Mouse (Mus musculus) gastrocnemius, postnatal 14 days (tissue): ENCODE measurements around the gene Asb16. TPM values are rescaled to one million over a fixed set of nuclear protein-coding genes. Genes with fewer than 3 reads are reported as not detected.

Source experiments
- DNase-seq: peaks from one replicate; pipeline ENCODE4 v3.0.0; 2021; ENCODE audit warnings: mixed read lengths
- intact Hi-C: fragments of 180-260 bp; cut with DNase I; formaldehyde crosslinking; loops from one replicate; pipeline ENCODE4 v1.15.1; 2025; ENCODE audit warnings: low total_unique reads
- long read RNA-seq, 2 experiments: library from polyadenylated mRNA; stranded (forward); transcript quantifications; one replicate each; pipeline ENCODE4 v2.0.0; 2021
- total RNA-seq, 2 experiments: library from RNA; stranded (reverse); gene quantifications; 2 replicates each; pipeline ENCODE4 v1.2.3; 2021

Gene Asb16
- total RNA-seq = 10 to 100 TPM; 58.9 to 61.2 TPM
- long read RNA-seq, experiment 1, partial matches to known transcripts = 14 of 18 reads
- long read RNA-seq, experiment 1, other reads (novel, unspliced or antisense) = 0 of 18 reads
- long read RNA-seq, experiment 2, partial matches to known transcripts = 1 of 8 reads
- long read RNA-seq, experiment 2, other reads (novel, unspliced or antisense) = 4 of 8 reads

- no peak for DNase-seq
These were observed at the start of gene Asb16 for GRCm38 (mm10) chr11:102268520-102269244. Gene Asb16, plus strand, starts transcription at chr11:102268743.

DNA sequence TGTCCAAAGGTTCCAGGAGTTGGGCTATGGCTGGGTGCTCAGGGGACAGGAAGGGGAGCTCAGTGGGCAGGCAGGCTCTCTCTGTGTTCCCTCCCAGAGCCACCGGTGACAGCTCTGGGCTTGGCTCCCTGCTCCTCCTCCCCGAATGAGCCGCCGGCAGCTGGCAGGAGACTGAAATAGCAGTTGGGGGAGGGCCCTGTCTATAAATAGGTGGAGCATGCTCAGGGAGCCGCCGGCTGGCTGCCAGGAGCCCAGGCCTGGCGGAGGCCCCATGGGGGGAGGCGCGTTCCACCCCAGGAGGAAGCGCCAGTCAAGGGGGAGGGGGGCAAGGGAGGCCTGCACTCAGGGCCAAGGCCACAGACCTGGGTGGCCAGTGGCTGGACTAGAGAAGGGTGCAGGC, 49.8 kb upstream of the Asb16 start:
- intact Hi-C loops = no loop called here

More at GRCm38 (mm10) chr11:102268520-102269244, at the start of gene Asb16:
- intact Hi-C loops = loop anchor here (10.0 kb wide), 2 partner anchors 64 to 164 kb away; partner anchors contain the start of genes Ppy and Pyy

DNA sequence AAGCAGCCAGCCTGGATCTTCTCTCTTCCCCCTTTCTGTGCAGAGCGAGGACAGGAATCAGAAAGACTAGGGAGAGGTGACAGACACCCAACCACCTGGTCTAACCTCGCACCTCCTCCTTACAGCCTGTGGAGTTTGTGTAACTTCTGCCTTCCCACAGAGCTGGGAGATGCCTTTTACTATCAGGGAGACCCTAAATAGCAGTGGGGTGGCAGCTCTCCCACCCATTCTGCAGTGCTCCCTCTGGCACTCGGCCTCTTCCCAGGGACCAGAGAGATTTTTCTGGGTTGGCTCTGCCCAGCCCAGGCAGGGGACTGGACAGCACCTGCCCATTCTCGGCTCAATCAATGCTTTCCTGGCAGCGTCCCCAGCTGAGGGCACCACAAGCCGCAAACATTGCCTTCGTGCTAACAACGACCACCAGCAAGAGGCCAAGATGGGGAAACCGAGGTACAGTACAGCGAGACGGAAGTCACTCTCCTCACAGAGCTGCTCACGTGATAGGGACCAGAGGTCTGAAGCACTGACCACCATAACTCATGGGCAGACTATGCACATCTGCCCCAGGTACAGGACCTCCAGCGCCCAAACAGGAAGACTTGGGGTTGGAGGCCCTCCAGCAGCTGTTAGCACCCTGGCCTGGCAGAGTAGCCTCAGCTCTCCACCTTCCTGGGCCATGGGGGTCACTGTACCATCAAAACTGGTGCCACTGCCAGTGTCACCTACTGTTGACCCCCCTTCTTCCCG, 49.1 kb upstream of the Asb16 start:
- DNase-seq = no peak
- intact Hi-C loops = no loop called here

More for the DNA sequence above, 49.8 kb upstream of the Asb16 start:
- peak; percentile 97 for DNase-seq

- intact Hi-C loops = no loop called here
- peak; percentile 76 for DNase-seq
These were observed 48.6 kb upstream of the Asb16 start for GRCm38 (mm10) chr11:102219994-102220346.

DNA sequence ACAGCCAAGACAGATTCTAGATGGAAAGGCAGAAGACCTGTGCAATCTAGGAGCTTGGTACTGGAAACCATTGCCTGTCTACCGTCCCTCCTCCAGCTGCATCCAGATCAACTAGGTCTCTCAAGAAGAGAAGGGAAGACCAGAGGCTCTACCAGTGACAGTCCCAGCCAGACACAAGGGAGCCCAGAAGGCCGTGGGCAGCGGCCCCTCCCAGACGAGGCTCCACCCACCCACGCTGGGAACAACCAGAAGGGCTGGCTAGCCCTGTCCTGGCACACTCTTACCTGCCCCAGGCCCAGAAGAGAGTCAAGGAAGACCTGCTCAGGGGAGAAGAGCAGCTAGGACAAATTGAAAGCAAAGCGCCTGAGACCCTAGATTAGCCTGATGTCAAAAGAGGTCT, 48.1 kb upstream of the Asb16 start:
- no peak for DNase-seq
- intact Hi-C loops = no loop called here

DNA sequence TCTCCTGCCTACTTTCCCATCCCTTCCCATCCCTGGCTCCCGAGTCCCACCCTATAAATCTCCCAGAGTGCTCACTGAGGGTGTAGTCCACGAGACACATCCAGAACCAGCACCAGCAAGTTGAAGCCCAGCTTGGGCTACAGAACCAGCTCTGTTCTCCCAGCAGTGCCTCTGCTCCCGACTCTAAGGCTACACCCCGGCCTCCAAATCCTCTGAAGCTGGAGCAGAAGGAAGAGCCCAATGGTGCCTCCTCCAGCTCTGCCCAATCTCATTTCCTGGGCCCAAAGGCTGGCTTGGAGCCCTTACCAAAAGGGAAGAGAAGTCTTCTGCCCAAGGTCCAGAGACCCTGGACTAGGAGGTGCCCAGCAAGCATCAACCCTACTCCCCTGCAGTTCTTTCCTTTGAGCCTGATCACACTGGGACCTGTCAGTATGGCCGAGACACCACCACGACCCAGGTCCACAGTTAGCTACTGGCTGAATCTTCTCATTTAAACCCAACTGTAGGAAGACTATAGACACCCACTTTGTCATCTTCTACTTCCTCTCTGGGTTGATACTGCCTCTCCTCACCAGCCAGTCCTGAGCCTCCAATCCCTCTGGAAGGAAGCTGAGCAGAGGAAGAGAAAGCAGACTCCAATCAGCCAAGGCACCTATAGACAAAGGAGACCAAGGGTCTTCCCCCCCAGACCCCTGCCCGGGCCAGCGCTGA, 47.1 kb upstream of the Asb16 start:
- intact Hi-C loops = no loop called here

GRCm38 (mm10) chr11:102221954-102222351, 46.6 kb upstream of the Asb16 start:
- intact Hi-C loops = no loop called here
- DNase-seq = no peak

More for the DNA sequence above, 47.1 kb upstream of the Asb16 start:
- DNase-seq = no peak

- intact Hi-C loops = no loop called here
- DNase-seq = no peak
These were observed 45.4 kb upstream of the Asb16 start for GRCm38 (mm10) chr11:102223166-102223565.

GRCm38 (mm10) chr11:102224686-102225085, 43.9 kb upstream of the Asb16 start:
- intact Hi-C loops = loop anchor here (5.0 kb wide), 1 partner anchor 32 kb away; no protein-coding TSS in a partner anchor
- peak; percentile 47 for DNase-seq

GRCm38 (mm10) chr11:102225221-102225620, 43.3 kb upstream of the Asb16 start:
- intact Hi-C loops = loop anchor here (5.0 kb wide), 1 partner anchor 33 kb away; no protein-coding TSS in a partner anchor
- DNase-seq = no peak

DNA sequence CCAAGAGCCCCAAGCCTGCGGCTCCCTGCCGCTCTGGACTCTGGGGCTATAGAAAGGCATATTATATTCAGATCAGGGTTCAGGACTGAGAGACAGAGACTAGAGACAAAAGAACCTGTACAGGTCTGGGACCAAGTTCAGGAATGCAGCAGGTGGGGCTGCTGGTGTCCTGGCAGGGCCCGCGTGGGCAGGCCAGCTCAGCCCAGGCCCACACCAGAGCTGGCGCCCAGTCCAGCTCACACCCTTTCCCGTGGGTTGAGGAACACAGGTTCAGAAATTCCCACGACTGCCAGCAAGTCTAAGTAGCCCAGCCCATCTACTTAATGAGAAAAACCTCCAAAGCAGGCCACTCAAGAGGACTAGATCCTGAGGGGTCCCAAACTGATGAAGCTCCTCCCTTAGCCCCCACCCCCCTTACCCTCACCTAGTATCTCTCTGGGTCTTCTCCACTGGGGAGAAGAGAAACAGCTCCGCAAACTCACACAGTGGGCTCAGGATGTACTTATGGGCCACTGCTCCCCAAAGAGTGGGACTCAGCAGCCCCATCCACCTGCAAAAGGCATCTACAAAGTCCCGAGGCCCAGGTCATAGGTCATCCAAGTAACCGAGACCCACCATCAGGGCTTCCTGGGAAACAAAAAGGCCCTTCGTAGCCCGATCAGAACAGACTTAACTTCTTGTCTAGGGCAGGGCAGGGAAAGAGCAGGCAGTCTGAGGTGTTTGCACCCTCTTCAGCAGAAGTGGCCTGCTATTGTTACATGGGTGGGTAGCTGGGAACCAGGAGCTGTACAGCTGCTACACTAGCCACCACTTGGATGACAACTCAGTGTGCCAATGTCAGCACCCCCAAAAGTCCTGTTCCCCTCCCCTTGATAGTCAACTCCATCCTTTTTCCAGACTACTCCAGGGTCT, 42.2 kb upstream of the Asb16 start:
- intact Hi-C loops = loop anchor here (5.0 kb wide), 1 partner anchor 34 kb away; no protein-coding TSS in a partner anchor
- DNase-seq = no peak

DNA sequence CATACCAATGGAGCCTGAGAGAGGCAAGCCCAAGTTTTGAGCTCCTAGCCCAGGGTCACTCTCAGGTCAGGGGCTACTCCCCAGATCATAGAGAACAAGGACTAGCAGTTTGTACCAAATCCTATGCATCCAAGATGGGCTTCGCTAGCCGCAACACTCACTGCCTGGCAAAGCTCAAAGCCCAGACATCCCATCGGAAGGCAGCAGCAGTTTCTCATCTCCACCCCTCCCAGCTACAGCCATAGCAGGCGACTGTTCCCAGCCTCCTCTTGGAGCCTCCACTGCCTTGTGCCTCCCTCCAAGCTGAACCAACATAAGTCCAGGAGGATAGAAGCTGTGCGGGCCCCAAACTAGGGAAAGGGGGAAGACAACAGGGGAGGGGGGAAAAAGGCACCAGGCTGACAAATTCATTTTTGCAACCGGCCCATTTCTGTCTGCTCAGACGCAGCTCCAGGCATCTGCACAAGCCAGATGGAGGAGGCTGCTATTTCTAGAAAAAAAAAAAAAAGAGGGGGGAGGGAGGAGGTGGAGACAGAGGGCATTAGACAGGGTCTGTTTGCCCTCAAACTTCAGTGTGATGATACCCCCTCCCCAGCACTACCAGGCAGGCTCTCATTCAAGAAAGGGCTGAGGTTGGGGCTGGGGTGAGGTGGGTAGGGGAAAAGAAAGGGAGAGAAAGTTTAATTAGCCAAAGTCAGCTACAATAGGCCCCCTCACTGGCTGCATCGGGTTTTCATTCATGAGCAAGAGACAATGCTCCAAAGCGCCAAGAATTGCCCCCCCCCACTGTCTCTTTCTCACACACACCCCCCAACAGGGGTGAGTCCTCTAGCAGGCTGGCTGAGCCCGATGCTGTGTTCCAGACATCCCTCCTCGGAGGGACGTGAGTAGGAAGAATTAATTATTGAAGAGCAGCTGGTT, 41.0 kb upstream of the Asb16 start:
- intact Hi-C loops = loop anchor here (5.0 kb wide), 1 partner anchor 35 kb away; no protein-coding TSS in a partner anchor
- DNase-seq = no peak

GRCm38 (mm10) chr11:102228191-102228545, 40.4 kb upstream of the Asb16 start:
- DNase-seq = no peak
- intact Hi-C loops = loop anchor here (5.0 kb wide), 1 partner anchor 36 kb away; no protein-coding TSS in a partner anchor

DNA sequence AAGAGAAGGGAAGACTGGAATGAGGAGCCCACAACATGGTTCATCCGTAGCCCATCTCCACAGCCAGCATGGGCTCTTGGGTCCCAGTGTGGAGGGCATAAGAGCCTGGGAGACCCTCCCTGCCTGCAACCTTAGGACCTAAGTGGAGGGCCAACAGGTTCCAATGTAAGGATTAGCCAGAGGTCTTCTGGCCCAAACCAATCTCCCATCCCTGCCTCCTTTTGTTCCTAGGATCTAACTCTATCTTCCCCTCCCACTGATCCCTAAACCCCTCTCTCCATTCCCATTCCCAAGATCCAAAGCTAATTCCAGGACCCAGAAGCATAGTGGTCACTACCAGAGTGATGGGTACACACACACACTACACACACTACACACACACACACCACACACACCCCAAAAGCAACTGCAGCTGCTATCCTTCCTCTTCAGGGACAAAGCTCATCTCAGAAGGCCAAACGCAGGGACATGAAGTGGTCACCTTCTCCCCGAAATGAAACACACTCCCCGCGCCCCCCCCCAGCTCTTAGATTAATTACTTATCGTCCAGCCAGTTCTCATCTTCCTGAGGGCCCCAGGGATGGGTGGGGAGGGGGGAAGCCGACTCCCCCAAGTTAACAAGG, 39.8 kb upstream of the Asb16 start:
- DNase-seq = no peak
- intact Hi-C loops = loop anchor here (5.0 kb wide), 1 partner anchor 36 kb away; no protein-coding TSS in a partner anchor

GRCm38 (mm10) chr11:102229331-102229953, 39.1 kb upstream of the Asb16 start:
- DNase-seq = no peak

GRCm38 (mm10) chr11:102230006-102230741, 38.4 kb upstream of the Asb16 start, which contains the start of gene Hdac5:
Gene Hdac5, minus strand, starts transcription at chr11:102230166.
- peak; percentile 98 for DNase-seq
- intact Hi-C loops = no loop called here

More at GRCm38 (mm10) chr11:102229331-102229953, 39.1 kb upstream of the Asb16 start:
- intact Hi-C loops = loop anchor here (5.0 kb wide), 1 partner anchor 37 kb away; no protein-coding TSS in a partner anchor
